Mouse (Mus musculus): ENCODE measurements at regions not wholly inside any gene's neighbourhood (a gene's known extent, or its start where the extent isn't known, plus 50 kb on each side); places are given as distances from the start of the nearest gene placed in this dataset.

DNA sequence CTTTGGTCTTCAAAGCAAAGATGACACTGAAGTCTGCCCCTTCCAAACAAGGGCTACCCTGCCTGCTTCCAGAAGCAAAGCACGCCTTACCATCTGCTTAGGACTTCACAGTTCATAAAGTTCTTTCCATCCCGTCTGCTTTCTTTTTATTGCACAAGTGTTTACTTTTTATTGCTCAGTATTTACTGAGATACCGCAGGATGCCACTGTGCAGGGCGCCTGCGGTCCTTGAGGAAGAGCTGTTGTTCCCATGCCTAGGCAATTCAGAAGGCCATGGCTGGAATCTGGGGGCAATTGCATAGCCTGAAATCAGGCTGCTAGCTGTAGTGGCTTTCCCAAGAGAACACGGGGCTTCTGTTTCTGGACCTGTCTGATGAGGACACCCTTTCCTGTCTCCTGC, 1255.8 kb upstream of the A1bg start:
- TF ChIP-seq MAX (IDR thresholded peaks at IDR 0.05; ENCODE audit: low read length) (no peak), ZKSCAN1 (IDR thresholded peaks at IDR 0.05; ENCODE audit: low read depth, low read length) (no peak), POLR2A (IDR thresholded peaks at IDR 0.05; ENCODE audit: control insufficient read depth in 1 of 2, insufficient read depth in 1 of 2, low read depth in 1 of 2, low read length in 2 of 2, poor library complexity in 1 of 2) (no peak), CTCF (IDR thresholded peaks at IDR 0.05 in 2 of 3, conservative IDR thresholded peaks at IDR 0.05 in 1 of 3; ENCODE audit: control insufficient read depth in 1 of 3, insufficient read depth in 1 of 3, low read depth in 2 of 3, low read length in 3 of 3, poor library complexity in 1 of 3, severe bottlenecking in 1 of 3) (no peak), GABPA (IDR thresholded peaks at IDR 0.05; ENCODE audit: low read depth, low read length) (no peak), BHLHE40 (IDR thresholded peaks at IDR 0.05; ENCODE audit: borderline replicate concordance, low read depth, low read length) (no peak), ZC3H11A (IDR thresholded peaks at IDR 0.05; ENCODE audit: low read depth, low read length) (no peak)
